Comparison of ENCODE assay signal across 14 mouse cellular contexts in the genomic region with DNA sequence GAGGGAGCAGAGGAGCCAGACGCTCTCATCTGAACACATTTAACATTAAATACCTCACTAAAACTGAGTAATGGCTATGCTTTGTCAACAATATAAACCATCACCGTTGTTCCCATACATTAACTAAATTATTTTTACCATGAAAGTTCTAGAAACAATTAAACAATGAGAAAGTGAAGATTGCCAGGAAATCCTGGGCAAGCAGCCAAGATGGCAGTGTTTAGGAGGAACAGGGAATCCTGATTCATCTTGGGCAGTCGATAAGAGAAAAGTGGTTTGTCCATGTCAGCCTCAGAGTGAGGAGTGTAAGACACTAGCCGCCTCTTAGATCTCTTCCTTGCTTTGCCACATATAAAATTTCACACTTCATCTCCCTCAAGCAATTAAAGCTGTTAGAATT.
DNase-seq lines count a peak whose midpoint lies in the region; ATAC-seq lines count a peak whose summit lies in the region.
"Had no signal": no experiment of that assay in that cellular context is flagged by ENCODE, and none has a peak within 500 bp of the region (broad histone marks: within the 10 kb centered on the region; RNA-seq: fewer than 3 reads in every experiment).

No protein-coding gene starts in this region.

- no peak for DNase-seq in frontal cortex, postnatal 14 days (ENCODE audit: low spot score in 2 of 2)
- peak; percentile 30 to 32 for DNase-seq in left cerebral cortex, postnatal 25 days (ENCODE audit: low spot score in 2 of 2)
- no peak for DNase-seq in left cerebral cortex, adult 8-10 months (ENCODE audit: low spot score in 2 of 2)
- peak; percentile 20 for DNase-seq in adrenal gland, adult 2 months
- DNase-seq in right cerebral cortex, postnatal 14 days, result peak; percentile 20
- no peak for DNase-seq in lung, postnatal 36 days
- DNase-seq: heart, adult 2 months; heart, postnatal 10 days; liver, embryonic 13.5 days; lung, postnatal 14 days had no signal

- intact Hi-C loops in left cerebral cortex, postnatal 25 days (cut with DNase I), result no loop called here

- ATAC-seq in frontal cortex, adult (ENCODE audit: low TSS enrichment), result peak; percentile 55
- ATAC-seq in cerebellum, adult (ENCODE audit: insufficient number of reproducible peaks, low FRiP score, low TSS enrichment), result no peak
- ATAC-seq: forebrain, embryonic 15.5 days; hindbrain, embryonic 16.5 days had no signal

Comparison
In these comparisons a context has a peak if more than half of its experiments do, and no peak if none do; other contexts are left out.
1. DNase-seq: peak in left cerebral cortex, postnatal 25 days (2 of 2), adrenal gland, adult 2 months (single experiment) and right cerebral cortex, postnatal 14 days (single experiment); none in frontal cortex, postnatal 14 days (0 of 2), left cerebral cortex, adult 8-10 months (0 of 2) and lung, postnatal 36 days (single experiment).